Mouse (Mus musculus) lung, postnatal 4 days (tissue): ENCODE results near the gene Neurl1b.

ENCODE experiments used
- DNase-seq, 2 experiments: peaks; one replicate each; pipeline ENCODE4 v3.0.0; 2021

Gene Neurl1b

GRCm38 (mm10) chr17:26494642-26495468, 80.2 kb downstream of the Neurl1b start:
- DNase-seq = no peak
